Mouse (Mus musculus) midbrain, postnatal 0 days (tissue): Measurements from ENCODE around the gene Inhbb. TPM values are rescaled to one million over a fixed set of nuclear protein-coding genes. Genes with fewer than 3 reads are reported as not detected.

ENCODE experiments used
- ATAC-seq: fragments of 200-750 bp; cut with Nextera tagmentation; 2 replicates; pipeline ENCODE4 v1.8.0; 2017; ENCODE audit warnings: moderate number of reproducible peaks, mild to moderate bottlenecking, moderate TSS enrichment, moderate library complexity; ENCODE audit not compliant: low FRiP score
- DNase-seq: peaks from one replicate; pipeline ENCODE4 v3.0.0-alpha.2; 2015; ENCODE audit warnings: low spot score
- H3K27ac ChIP-seq: fragments of 300-500 bp; sonication (generic); 2 replicates; pipeline ENCODE4 v1.5.1; 2014; ENCODE audit warnings: low read depth, mild to moderate bottlenecking, low read length, mixed read lengths
- H3K27me3 ChIP-seq: fragments of 300-500 bp; sonication (generic); 2 replicates; pipeline ENCODE4 v1.6.1; 2014; ENCODE audit warnings: low read length, control low read depth, mixed read lengths; ENCODE audit not compliant: insufficient read depth
- H3K36me3 ChIP-seq: fragments of 300-500 bp; sonication (generic); 2 replicates; pipeline ENCODE4 v1.6.1; 2014; ENCODE audit warnings: low read length, control low read depth, mixed read lengths; ENCODE audit not compliant: insufficient read depth
- H3K4me1 ChIP-seq: fragments of 300-500 bp; sonication (generic); 2 replicates; pipeline ENCODE4 v1.6.1; 2014; ENCODE audit warnings: mild to moderate bottlenecking, control low read depth, antibody characterized with exemption, low read length, mixed read lengths; ENCODE audit not compliant: insufficient read depth
- H3K4me2 ChIP-seq: fragments of 300-500 bp; sonication (generic); 2 replicates; pipeline ENCODE4 v1.6.1; 2014; ENCODE audit warnings: low read depth, mild to moderate bottlenecking, low read length, mixed read lengths; ENCODE audit not compliant: poor library complexity, severe bottlenecking
- H3K4me3 ChIP-seq: fragments of 300-500 bp; sonication (generic); 2 replicates; pipeline ENCODE4 v1.5.1; 2014; ENCODE audit warnings: low read depth, mild to moderate bottlenecking, low read length, moderate library complexity
- H3K9ac ChIP-seq: fragments of 300-500 bp; sonication (generic); replicated peaks from 2 replicates; pipeline ENCODE4 v1.6.1; 2014; ENCODE audit warnings: mild to moderate bottlenecking, low read length, moderate library complexity, mixed read lengths; ENCODE audit not compliant: poor library complexity, severe bottlenecking
- H3K9me3 ChIP-seq: fragments of 300-500 bp; sonication (generic); 2 replicates; pipeline ENCODE4 v1.6.1; 2016; ENCODE audit warnings: low read length, control low read depth
- CTCF ChIP-seq: IDR thresholded peaks from 2 replicates; pipeline ENCODE4 v1.5.1; 2016; ENCODE audit warnings: antibody characterized with exemption, mild to moderate bottlenecking
- WGBS: fragments of 180-500 bp; shearing (Covaris S2); extraction: QIAGEN DNeasy Blood & Tissue Kit; methylation state at CpG from one replicate; pipeline ENCODE4 v1.1.7; 2014; 5-methylcytosine and 5-hydroxymethylcytosine counted together
- polyA plus RNA-seq: library from polyadenylated mRNA; unstranded; fragments of >200 nt; fragmentation: Nextera tagmentation; extraction: Ambion mirVana; gene quantifications from 2 replicates; pipeline ENCODE4 v1.2.1, GENCODE M21; 2015
- total RNA-seq: library from RNA; depleted of rRNA; stranded (reverse); fragments of >200 nt; gene quantifications from 2 replicates; pipeline ENCODE4 v1.2.3, GENCODE M21; 2014; rRNA removed

Inhbb gene
- total RNA-seq (4.1 and 5.1 TPM in 2 replicates), polyA plus RNA-seq (2.2 and 2.6 TPM in 2 replicates)

DNA sequence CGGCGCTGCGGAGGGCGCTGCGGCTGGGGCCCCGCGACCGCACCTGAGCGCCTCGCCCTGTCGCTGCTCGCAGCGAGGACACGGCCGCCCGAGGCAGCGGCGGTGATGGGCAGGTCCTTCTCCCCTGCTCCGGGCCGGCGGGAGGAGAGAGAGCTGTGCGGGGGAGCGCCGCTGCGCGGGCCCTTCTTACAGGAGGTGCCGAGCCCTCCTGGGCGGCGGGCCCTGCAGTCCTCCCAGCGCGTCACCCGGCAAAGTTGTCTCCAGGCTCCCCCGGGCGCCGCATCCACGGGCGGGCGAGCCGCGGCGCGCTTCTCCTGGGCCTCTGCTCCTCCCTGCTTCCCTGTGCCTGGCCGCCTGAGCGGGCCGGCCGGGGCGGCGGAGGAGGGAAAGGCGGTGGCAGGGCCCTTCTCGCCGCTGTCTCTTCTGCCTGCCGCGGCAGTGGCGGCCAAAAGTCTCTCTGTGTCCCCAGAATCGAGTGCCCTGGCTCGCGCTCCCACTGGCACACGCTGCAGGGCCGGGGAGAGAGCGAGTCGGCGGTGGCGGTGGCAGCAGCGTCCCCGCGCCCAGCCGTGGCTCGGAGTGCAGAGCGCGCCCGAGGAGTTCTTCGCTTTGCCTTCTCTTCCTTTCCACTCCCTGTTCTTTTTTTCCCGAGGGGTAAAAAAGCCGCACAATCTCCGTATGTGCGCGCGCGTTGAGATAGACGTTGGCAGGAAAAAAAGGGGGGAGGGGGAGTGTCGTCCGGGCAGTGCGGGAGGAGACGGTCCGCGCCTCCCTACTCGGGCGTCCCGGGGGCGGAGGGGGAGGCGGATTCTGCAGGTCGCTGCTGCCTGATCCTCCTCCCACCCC, at the start of gene Inhbb:
Gene Inhbb (minus strand): TSS at position 673 of the 846 bp plus-strand sequence.
- ATAC-seq (peak; percentile 14; the same call in 1 of the 2 replicates), DNase-seq (peak; percentile 57)
- Histone ChIP-seq H3K36me3 (no peaks in the 10 kb centered on the region), H3K9ac (peak within 1 kb of the TSS; percentile 63), H3K9me3 (no peaks in the 10 kb centered on the region), H3K27me3 (peaks cover 46% of the 10 kb centered on the region), H3K4me3 (peak within 1 kb of the TSS; percentile 64), H3K4me1 (no peaks in the 10 kb centered on the region), H3K4me2 (peak within 1 kb of the TSS; percentile 100), H3K27ac (peak within 1 kb of the TSS; percentile 55)
- WGBS, result under 1% methylated on average over 63 of the region's 92 CpGs
- TF ChIP-seq CTCF, result no peak

DNA sequence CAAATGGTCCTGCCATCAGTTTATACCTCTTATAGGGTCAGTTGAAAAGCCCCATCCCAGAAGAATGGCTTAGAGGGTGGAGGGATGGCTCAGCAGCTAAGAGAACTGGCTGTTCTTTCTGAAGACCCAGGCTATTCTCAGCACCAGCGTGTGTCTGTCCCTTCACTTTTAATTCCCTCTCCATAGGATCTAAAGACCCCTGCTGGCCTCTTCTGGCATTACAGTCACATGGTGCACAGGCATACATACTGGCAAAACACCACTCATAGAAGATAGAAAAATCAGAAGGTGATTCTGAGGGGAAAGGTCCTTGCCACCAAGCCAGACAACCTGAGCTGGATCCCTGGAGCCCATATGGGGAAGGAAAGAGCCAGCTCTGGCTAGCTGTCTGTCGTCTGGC, 41.3 kb upstream of the Inhbb start:
- Histone ChIP-seq H3K27me3 (no peaks in the 10 kb centered on the region), H3K27ac (no peak overlapping the region), H3K9ac (no peak overlapping the region), H3K4me1 (no peaks in the 10 kb centered on the region), H3K9me3 (no peaks in the 10 kb centered on the region), H3K4me3 (no peak overlapping the region), H3K36me3 (no peaks in the 10 kb centered on the region), H3K4me2 (no peak overlapping the region)
- 51% methylated on average over 2 of the region's 2 CpGs for WGBS
- TF ChIP-seq CTCF, result peak; percentile 69
- DNase-seq (peak; percentile 46), ATAC-seq (no peak)

DNA sequence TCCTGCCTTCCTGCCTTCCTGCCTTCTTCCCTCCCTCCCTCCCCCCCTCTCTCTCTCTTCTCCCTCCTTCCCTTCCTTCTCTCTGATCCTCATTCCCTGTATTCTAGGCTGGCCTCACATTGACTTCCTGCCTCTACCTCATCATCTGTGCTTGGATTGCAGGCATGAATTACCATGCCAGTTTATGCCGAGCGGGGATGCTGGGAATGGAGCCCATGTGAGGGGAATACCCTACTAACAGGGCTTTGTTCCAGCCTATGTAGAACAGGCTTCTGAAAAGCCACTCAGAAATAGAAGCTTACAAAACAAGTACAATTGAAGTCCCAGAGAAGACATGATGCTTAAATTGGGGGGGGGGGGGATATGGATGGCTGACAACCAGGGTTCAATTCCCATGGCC, 38.0 kb upstream of the Inhbb start:
- no peak for DNase-seq
- WGBS, result 64% methylated on average over 2 of the region's 2 CpGs
- no peaks in the 10 kb centered on the region for H3K9me3 ChIP-seq
- H3K27ac ChIP-seq, result no peak overlapping the region
- TF ChIP-seq CTCF, result no peak
- no peak overlapping the region for H3K4me2 ChIP-seq
- ATAC-seq, result no peak
- peaks cover 3% of the 10 kb centered on the region; the same call in 1 of the 2 replicates for H3K27me3 ChIP-seq
- H3K36me3 ChIP-seq, result no peaks in the 10 kb centered on the region
- no peaks in the 10 kb centered on the region for H3K4me1 ChIP-seq
- no peak overlapping the region for H3K9ac ChIP-seq
- H3K4me3 ChIP-seq, result no peak overlapping the region

DNA sequence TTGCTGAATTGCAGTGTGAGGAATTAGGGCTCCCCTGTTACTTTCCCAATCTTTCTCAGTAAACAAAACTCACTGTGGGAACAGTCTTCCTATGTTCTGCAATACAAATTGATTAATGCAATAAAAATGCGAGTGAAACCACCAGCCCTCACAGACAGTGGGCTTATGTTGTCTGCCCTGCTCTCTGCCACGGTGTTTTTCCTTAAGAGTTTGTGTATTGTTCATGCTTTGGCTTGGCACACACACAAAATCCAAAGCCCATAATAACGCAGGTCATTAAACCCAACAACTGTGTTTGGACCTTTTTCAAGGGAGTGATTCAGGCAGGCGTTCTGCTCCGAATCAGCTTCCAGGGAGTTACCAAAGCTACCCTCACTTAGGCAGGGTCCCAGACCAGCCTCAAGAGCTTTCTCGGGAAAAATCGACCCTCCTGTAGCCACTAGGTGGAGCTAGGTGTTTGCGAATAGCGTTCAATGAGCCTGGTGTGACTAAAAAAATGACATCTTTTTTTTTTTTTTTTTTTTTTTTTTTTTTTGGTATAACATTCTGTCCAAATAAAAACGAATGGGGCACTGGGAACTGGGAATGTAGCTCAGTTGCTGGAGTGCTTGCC, 36.1 kb upstream of the Inhbb start:
- H3K9me3 ChIP-seq, result no peaks in the 10 kb centered on the region
- H3K4me2 ChIP-seq, result no peak overlapping the region
- 15% methylated on average over 10 of the region's 10 CpGs for WGBS
- DNase-seq, result peak; percentile 84
- peaks cover 3% of the 10 kb centered on the region; the same call in 1 of the 2 replicates for H3K27me3 ChIP-seq
- no peak overlapping the region for H3K4me3 ChIP-seq
- no peak overlapping the region for H3K27ac ChIP-seq
- H3K36me3 ChIP-seq, result no peaks in the 10 kb centered on the region
- no peak for ATAC-seq
- no peak overlapping the region for H3K9ac ChIP-seq
- TF ChIP-seq CTCF, result peak; percentile 82
- no peaks in the 10 kb centered on the region for H3K4me1 ChIP-seq

DNA sequence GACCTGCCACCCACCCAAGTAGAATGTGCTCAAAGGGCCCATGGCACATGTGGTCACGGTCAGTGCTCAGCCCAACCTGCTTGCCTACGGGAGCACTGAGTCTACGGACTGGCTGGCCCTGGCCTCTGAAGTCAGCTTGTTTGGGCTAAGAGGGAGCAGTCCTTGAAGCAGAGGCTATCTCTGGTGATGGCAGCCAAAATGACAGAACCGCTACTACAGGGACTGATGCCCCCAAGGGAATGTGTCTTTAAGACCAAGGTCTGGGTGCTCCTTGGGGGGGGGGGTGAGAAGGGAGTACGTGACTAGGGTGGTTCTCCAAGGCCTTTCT, 35.4 kb upstream of the Inhbb start:
- no peaks in the 10 kb centered on the region for H3K36me3 ChIP-seq
- DNase-seq (no peak), ATAC-seq (0 out of 2 replicates have a peak, but pooled peaks have one; percentile 15)
- no peak overlapping the region for H3K9ac ChIP-seq
- H3K4me3 ChIP-seq, result no peak overlapping the region
- H3K27me3 ChIP-seq, result peaks cover 3% of the 10 kb centered on the region; the same call in 1 of the 2 replicates
- 76% methylated on average over 5 of the region's 5 CpGs for WGBS
- TF ChIP-seq CTCF, result no peak
- no peak overlapping the region for H3K4me2 ChIP-seq
- H3K4me1 ChIP-seq, result no peaks in the 10 kb centered on the region
- no peak overlapping the region for H3K27ac ChIP-seq
- no peaks in the 10 kb centered on the region for H3K9me3 ChIP-seq
